Mouse (Mus musculus) ES-Bruce4 (cell line): Measurements from ENCODE around the gene Hist1h2ai.

Experiments
- CTCF ChIP-seq: IDR thresholded peaks from one replicate; pipeline ENCODE4 v1.8.1; 2011; ENCODE audit warnings: low read depth, low read length
- EP300 ChIP-seq: IDR thresholded peaks from 2 replicates; pipeline ENCODE4 v1.6.1; 2011; ENCODE audit warnings: low read depth, low read length; ENCODE audit not compliant: insufficient read depth
- POLR2A ChIP-seq: IDR thresholded peaks from one replicate; pipeline ENCODE4 v1.8.1; 2011; ENCODE audit warnings: low read length; ENCODE audit not compliant: insufficient read depth

DNA sequence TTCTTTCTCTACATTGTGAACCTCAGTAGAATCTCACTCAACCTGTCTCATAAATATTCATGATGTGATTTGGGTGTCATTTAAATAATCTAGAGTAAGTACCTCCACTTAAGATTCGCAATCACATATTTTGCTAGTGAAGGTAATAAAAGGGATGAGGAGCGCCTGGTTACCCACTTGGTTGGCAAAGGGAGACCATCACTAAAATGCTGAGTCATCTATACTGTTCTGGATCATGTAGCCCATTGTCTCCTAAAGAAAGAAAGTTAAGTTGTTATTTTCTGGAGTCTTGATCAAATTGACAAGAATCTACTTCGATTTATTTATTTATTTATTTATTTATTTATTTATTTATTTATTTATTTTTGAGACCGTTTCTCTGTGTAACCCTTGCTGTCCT lies 9.6 kb upstream of the Hist1h2ai start:
- TF ChIP-seq CTCF = no peak
- no peak for TF ChIP-seq POLR2A
- no peak for TF ChIP-seq EP300
